Mouse (Mus musculus) neural tube, embryonic 14.5 days (tissue): ENCODE results near the gene Vdr. TPM values are rescaled to one million over a fixed set of nuclear protein-coding genes. Genes with fewer than 3 reads are reported as not detected.

ENCODE experiments used
- ATAC-seq: fragments of 200-750 bp; cut with Nextera tagmentation; 2 replicates; pipeline ENCODE4 v1.8.0; 2017; ENCODE audit warnings: low read depth, mild to moderate bottlenecking, moderate TSS enrichment, moderate library complexity
- H3K27ac ChIP-seq: fragments of 300-500 bp; sonication (generic); 2 replicates; pipeline ENCODE4 v1.5.1; 2014; ENCODE audit warnings: low read depth, mild to moderate bottlenecking, control low read depth, low read length, moderate library complexity, mixed read lengths
- H3K27me3 ChIP-seq: fragments of 300-500 bp; sonication (generic); 2 replicates; pipeline ENCODE4 v1.6.1; 2014; ENCODE audit warnings: low read length; ENCODE audit not compliant: control insufficient read depth, insufficient read depth
- H3K36me3 ChIP-seq: fragments of 300-500 bp; sonication (generic); 2 replicates; pipeline ENCODE4 v1.6.1; 2014; ENCODE audit warnings: low read length, mixed read lengths; ENCODE audit not compliant: control insufficient read depth, insufficient read depth
- H3K4me1 ChIP-seq: fragments of 300-500 bp; sonication (generic); 2 replicates; pipeline ENCODE4 v1.6.1; 2014; ENCODE audit warnings: low read length; ENCODE audit not compliant: control insufficient read depth, insufficient read depth
- H3K4me2 ChIP-seq: fragments of 300-500 bp; sonication (generic); 2 replicates; pipeline ENCODE4 v1.6.1; 2014; ENCODE audit warnings: mild to moderate bottlenecking, low read depth, low read length, control low read depth
- H3K4me3 ChIP-seq: fragments of 300-500 bp; sonication (generic); 2 replicates; pipeline ENCODE4 v1.5.1; 2014; ENCODE audit warnings: low read depth, low read length, control low read depth, mixed read lengths
- H3K9ac ChIP-seq: fragments of 300-500 bp; sonication (generic); replicated peaks from 2 replicates; pipeline ENCODE4 v1.6.1; 2014; ENCODE audit warnings: low read depth, mild to moderate bottlenecking, control low read depth, low read length, mixed read lengths
- H3K9me3 ChIP-seq: fragments of 300-500 bp; sonication (generic); 2 replicates; pipeline ENCODE4 v1.6.1; 2016; ENCODE audit warnings: low read length; ENCODE audit not compliant: control insufficient read depth
- WGBS: fragments of 180-500 bp; shearing (Covaris S2); extraction: QIAGEN DNeasy Blood & Tissue Kit; methylation state at CpG from one replicate; pipeline ENCODE4 v1.1.7; 2014; 5-methylcytosine and 5-hydroxymethylcytosine counted together
- polyA plus RNA-seq: library from polyadenylated mRNA; unstranded; fragments of >200 nt; fragmentation: Nextera tagmentation; extraction: Ambion mirVana; gene quantifications from 2 replicates; pipeline ENCODE4 v1.2.1, GENCODE M21; 2014

The Vdr gene
- polyA plus RNA-seq, 1 experiment from 2014 or later, result 0.07 TPM

GRCm38 (mm10) chr15:97929259-97929824 lies 18.9 kb upstream of the Vdr start:
- H3K9ac ChIP-seq, result no peak overlapping the region
- WGBS, result 73% methylated on average over 13 of the region's 13 CpGs
- no peaks in the 10 kb centered on the region for H3K9me3 ChIP-seq
- H3K4me3 ChIP-seq, result no peak overlapping the region
- no peak overlapping the region for H3K4me2 ChIP-seq
- ATAC-seq, result no peak
- no peak overlapping the region for H3K27ac ChIP-seq
- no peaks in the 10 kb centered on the region for H3K36me3 ChIP-seq
- no peaks in the 10 kb centered on the region for H3K4me1 ChIP-seq
- no peaks in the 10 kb centered on the region for H3K27me3 ChIP-seq

- ATAC-seq, result no peak
- Histone ChIP-seq H3K9ac (no peak overlapping the region), H3K4me1 (no peaks in the 10 kb centered on the region), H3K4me2 (no peak overlapping the region), H3K36me3 (no peaks in the 10 kb centered on the region), H3K4me3 (no peak overlapping the region), H3K27ac (no peak overlapping the region), H3K27me3 (no peaks in the 10 kb centered on the region), H3K9me3 (no peaks in the 10 kb centered on the region)
- WGBS, result 74% methylated on average over 6 of the region's 6 CpGs
Measured at GRCm38 (mm10) chr15:97927821-97928220, 17.4 kb upstream of the Vdr start.

GRCm38 (mm10) chr15:97927018-97927417 lies 16.6 kb upstream of the Vdr start:
- H3K4me2 ChIP-seq, result no peak overlapping the region
- H3K9me3 ChIP-seq, result no peaks in the 10 kb centered on the region
- H3K4me3 ChIP-seq, result no peak overlapping the region
- ATAC-seq, result no peak
- H3K27ac ChIP-seq, result no peak overlapping the region
- WGBS, result 56% methylated on average over 4 of the region's 4 CpGs
- no peaks in the 10 kb centered on the region for H3K27me3 ChIP-seq
- no peak overlapping the region for H3K9ac ChIP-seq
- H3K4me1 ChIP-seq, result no peaks in the 10 kb centered on the region
- no peaks in the 10 kb centered on the region for H3K36me3 ChIP-seq

- Histone ChIP-seq H3K4me3 (no peak overlapping the region), H3K27me3 (no peaks in the 10 kb centered on the region), H3K36me3 (no peaks in the 10 kb centered on the region), H3K9ac (no peak overlapping the region), H3K4me2 (no peak overlapping the region), H3K9me3 (no peaks in the 10 kb centered on the region), H3K4me1 (no peaks in the 10 kb centered on the region), H3K27ac (no peak overlapping the region)
- ATAC-seq, result no peak
- WGBS, result 94% methylated on average over 2 of the region's 2 CpGs
Measured at GRCm38 (mm10) chr15:97922421-97922820, 12.0 kb upstream of the Vdr start.

- H3K9ac ChIP-seq, result no peak overlapping the region
- no peak for ATAC-seq
- WGBS, result 94% methylated on average over 9 of the region's 9 CpGs
- no peak overlapping the region for H3K4me2 ChIP-seq
- no peak overlapping the region for H3K4me3 ChIP-seq
- H3K9me3 ChIP-seq, result no peaks in the 10 kb centered on the region
- no peaks in the 10 kb centered on the region for H3K4me1 ChIP-seq
- H3K27me3 ChIP-seq, result no peaks in the 10 kb centered on the region
- H3K27ac ChIP-seq, result no peak overlapping the region
- H3K36me3 ChIP-seq, result no peaks in the 10 kb centered on the region
Measured at GRCm38 (mm10) chr15:97921796-97922195, 11.4 kb upstream of the Vdr start.

GRCm38 (mm10) chr15:97920306-97920705 lies 9.9 kb upstream of the Vdr start:
- Histone ChIP-seq H3K9me3 (no peaks in the 10 kb centered on the region), H3K9ac (no peak overlapping the region), H3K4me1 (no peaks in the 10 kb centered on the region), H3K27ac (no peak overlapping the region), H3K27me3 (no peaks in the 10 kb centered on the region), H3K4me2 (no peak overlapping the region), H3K36me3 (no peaks in the 10 kb centered on the region), H3K4me3 (no peak overlapping the region)
- no peak for ATAC-seq
- WGBS, result 76% methylated on average over 5 of the region's 5 CpGs

- H3K4me1 ChIP-seq, result no peaks in the 10 kb centered on the region
- no peak for ATAC-seq
Measured at GRCm38 (mm10) chr15:97919217-97919616, 8.8 kb upstream of the Vdr start.

GRCm38 (mm10) chr15:97917994-97918393 lies 7.6 kb upstream of the Vdr start:
- no peak overlapping the region for H3K27ac ChIP-seq
- H3K4me3 ChIP-seq, result no peak overlapping the region
- no peaks in the 10 kb centered on the region for H3K27me3 ChIP-seq
- H3K36me3 ChIP-seq, result no peaks in the 10 kb centered on the region
- H3K9ac ChIP-seq, result no peak overlapping the region
- no peaks in the 10 kb centered on the region for H3K9me3 ChIP-seq
- no peaks in the 10 kb centered on the region for H3K4me1 ChIP-seq
- H3K4me2 ChIP-seq, result no peak overlapping the region
- no peak for ATAC-seq
- 81% methylated on average over 9 of the region's 9 CpGs for WGBS

More at GRCm38 (mm10) chr15:97919217-97919616, 8.8 kb upstream of the Vdr start:
- Histone ChIP-seq H3K27me3 (no peaks in the 10 kb centered on the region), H3K36me3 (no peaks in the 10 kb centered on the region), H3K27ac (no peak overlapping the region), H3K4me2 (no peak overlapping the region), H3K4me3 (no peak overlapping the region), H3K9ac (no peak overlapping the region), H3K9me3 (no peaks in the 10 kb centered on the region)
- WGBS, result 86% methylated on average over 7 of the region's 7 CpGs

- no peak overlapping the region for H3K4me2 ChIP-seq
- no peaks in the 10 kb centered on the region for H3K36me3 ChIP-seq
- no peak overlapping the region for H3K27ac ChIP-seq
- no peaks in the 10 kb centered on the region; the same call in 1 of the 2 replicates for H3K27me3 ChIP-seq
- no peak for ATAC-seq
- H3K4me1 ChIP-seq, result no peaks in the 10 kb centered on the region
- 27% methylated on average over 9 of the region's 9 CpGs for whole genome bisulfite sequencing
- H3K9me3 ChIP-seq, result no peaks in the 10 kb centered on the region
- no peak overlapping the region for H3K9ac ChIP-seq
- no peak overlapping the region for H3K4me3 ChIP-seq
Measured at GRCm38 (mm10) chr15:97914331-97914747, 3.9 kb upstream of the Vdr start.
